Mouse (Mus musculus): ENCODE measurements around the gene Ano2. TPM values are rescaled to one million over a fixed set of nuclear protein-coding genes. Genes with fewer than 3 reads are reported as not detected.

Ano2 gene
- polyA plus RNA-seq, 2 experiments = 0.03 TPM; not detected in 1

DNA sequence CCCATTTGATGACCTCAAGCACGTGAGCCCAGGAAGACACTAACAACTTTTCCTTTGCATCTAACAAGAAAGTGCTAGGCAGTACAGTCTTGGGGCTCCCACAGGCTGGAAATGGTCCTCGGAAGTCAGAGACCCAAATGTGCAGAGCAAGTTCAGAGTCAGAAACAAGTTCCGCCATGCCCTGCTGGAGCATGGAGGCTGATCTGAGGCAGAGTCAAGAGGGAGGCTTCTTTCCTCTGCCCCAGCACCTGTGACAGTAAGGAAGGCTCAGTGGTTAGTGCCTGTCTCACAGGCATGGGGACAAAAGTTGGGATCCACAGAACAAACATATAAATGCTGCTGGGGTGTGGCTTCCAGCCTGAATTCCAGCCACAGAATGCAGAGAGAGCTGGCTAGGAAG lies 390.3 kb downstream of the Ano2 start:
- no peak for TF ChIP-seq EP300 (IDR thresholded peaks at IDR 0.05; ENCODE audit: low read depth)
- TF ChIP-seq CTCF (IDR thresholded peaks at IDR 0.05; ENCODE audit: low read depth) = no peak
- Histone ChIP-seq H3K4me1 (replicated peaks; ENCODE audit: control insufficient read depth in 2 of 2, insufficient read depth in 2 of 2, low read length in 1 of 2) (no peaks in the 10 kb centered on the region), H3K27me3 (ENCODE audit: control insufficient read depth, insufficient read depth, low read length) (no peaks in the 10 kb centered on the region), H3K36me3 (replicated peaks; ENCODE audit: control insufficient read depth, insufficient read depth, low read depth) (no peaks in the 10 kb centered on the region), H3K9ac (replicated peaks) (no peak overlapping the region), H3K9me3 (ENCODE audit: control insufficient read depth, low read length) (no peaks in the 10 kb centered on the region), H3K27ac (no peak overlapping the region), H3K4me3 (ENCODE audit: insufficient read depth in 1 of 2, low read depth in 2 of 2, low read length in 2 of 2) (no peak overlapping the region), H3K4me2 (ENCODE audit: low read depth) (no peak overlapping the region)
- 49% methylated on average over 3 of the region's 3 CpGs for WGBS (ENCODE audit: insufficient replicate concordance)
- DNase-seq (ENCODE audit: low read depth in 3 of 3, low spot score in 3 of 3) = no peak
- ATAC-seq (ENCODE audit: insufficient read depth) = no peak

DNA sequence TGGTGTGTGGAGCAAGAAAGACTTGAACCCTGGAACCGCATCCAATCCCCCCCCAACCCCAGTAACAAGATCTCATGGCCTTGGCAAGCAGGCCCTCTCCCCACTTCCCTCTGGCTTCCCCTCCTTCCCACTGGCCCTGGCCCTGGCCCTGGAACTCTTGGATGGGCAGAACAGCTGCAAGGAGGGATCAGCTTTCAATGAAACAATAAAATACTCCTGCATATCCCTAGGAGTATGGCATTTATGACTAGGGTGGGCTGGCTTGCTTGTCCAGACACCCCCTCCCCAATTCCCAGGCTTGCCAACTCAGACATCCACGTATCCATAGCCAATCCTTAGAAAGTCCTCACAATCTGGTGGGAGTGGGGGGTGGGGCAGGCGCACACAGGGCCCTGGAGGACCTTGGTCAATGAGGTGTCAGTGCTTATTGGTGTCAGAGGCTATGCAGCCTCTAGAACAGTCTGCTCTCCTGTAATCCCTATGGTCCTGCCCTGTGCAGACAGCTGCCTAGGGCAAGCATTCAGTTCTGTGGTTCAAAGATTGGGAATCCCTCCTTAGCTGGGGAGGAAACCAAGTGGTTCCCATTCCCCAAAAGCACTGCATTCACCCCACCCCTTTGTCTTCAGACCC lies 396.2 kb downstream of the Ano2 start:
- Histone ChIP-seq H3K9ac (replicated peaks) (no peak overlapping the region), H3K9me3 (ENCODE audit: control insufficient read depth, low read length) (no peaks in the 10 kb centered on the region), H3K27ac (no peak overlapping the region), H3K36me3 (replicated peaks; ENCODE audit: control insufficient read depth, insufficient read depth, low read depth) (no peaks in the 10 kb centered on the region), H3K4me3 (ENCODE audit: insufficient read depth in 1 of 2, low read depth in 2 of 2, low read length in 2 of 2) (no peak overlapping the region), H3K4me2 (ENCODE audit: low read depth) (no peak overlapping the region), H3K4me1 (replicated peaks; ENCODE audit: control insufficient read depth in 2 of 2, insufficient read depth in 2 of 2, low read length in 1 of 2) (no peaks in the 10 kb centered on the region), H3K27me3 (ENCODE audit: control insufficient read depth, insufficient read depth, low read length) (no peaks in the 10 kb centered on the region)
- WGBS (ENCODE audit: insufficient replicate concordance) = 31% methylated on average over 3 of the region's 3 CpGs
- no peak for ATAC-seq (ENCODE audit: insufficient read depth)
- TF ChIP-seq EP300 (IDR thresholded peaks at IDR 0.05; ENCODE audit: low read depth) (no peak), CTCF (IDR thresholded peaks at IDR 0.05; ENCODE audit: low read depth) (no peak)
- DNase-seq (ENCODE audit: low read depth in 3 of 3, low spot score in 3 of 3) = no peak

DNA sequence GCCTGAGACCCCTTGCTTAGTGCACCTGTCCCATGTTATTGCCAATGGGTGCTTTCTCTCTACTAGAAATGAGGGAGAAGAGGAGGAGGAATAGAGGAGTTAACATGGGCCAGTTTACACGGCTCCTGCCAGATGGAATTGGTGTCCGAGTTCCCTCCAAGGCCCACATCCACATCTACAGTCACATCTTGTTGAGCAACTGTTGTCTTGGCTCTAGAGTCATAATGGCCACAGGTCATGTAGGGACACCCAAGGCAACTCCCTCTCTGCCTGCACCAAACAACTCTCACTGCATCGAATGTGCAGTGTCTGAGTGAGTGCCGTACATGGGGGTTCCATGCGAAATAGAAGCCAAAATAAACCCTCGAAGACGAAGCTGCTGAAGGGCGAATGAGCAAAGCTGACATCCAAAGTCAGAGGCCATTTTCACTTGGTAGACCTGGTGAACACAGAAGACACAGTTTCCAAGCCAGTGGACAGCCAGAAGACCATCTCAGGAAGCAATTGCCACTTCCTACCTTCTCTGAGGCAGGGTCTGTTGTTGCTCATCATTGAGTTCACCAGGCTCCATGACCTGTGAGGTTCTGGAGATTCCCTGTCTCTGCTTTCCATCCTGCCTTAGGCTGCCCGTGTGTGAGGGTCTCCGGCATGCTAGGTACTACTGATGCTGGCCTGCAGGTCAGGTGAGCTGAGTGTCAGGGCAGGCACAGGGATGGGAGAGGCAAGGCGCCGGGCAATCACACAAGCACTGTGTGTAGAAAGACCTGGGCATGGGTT lies 398.5 kb downstream of the Ano2 start:
- Histone ChIP-seq H3K36me3 (replicated peaks; ENCODE audit: control insufficient read depth, insufficient read depth, low read depth) (no peaks in the 10 kb centered on the region), H3K27me3 (ENCODE audit: control insufficient read depth, insufficient read depth, low read length) (no peaks in the 10 kb centered on the region), H3K4me1 (replicated peaks; ENCODE audit: control insufficient read depth in 2 of 2, insufficient read depth in 2 of 2, low read length in 1 of 2) (no peaks in the 10 kb centered on the region), H3K4me3 (ENCODE audit: insufficient read depth in 1 of 2, low read depth in 2 of 2, low read length in 2 of 2) (no peak overlapping the region), H3K4me2 (ENCODE audit: low read depth) (no peak overlapping the region), H3K9me3 (ENCODE audit: control insufficient read depth, low read length) (no peaks in the 10 kb centered on the region), H3K27ac (no peak overlapping the region), H3K9ac (replicated peaks) (no peak overlapping the region)
- no peak for TF ChIP-seq CTCF (IDR thresholded peaks at IDR 0.05; ENCODE audit: low read depth)
- no peak for TF ChIP-seq EP300 (IDR thresholded peaks at IDR 0.05; ENCODE audit: low read depth)
- ATAC-seq (ENCODE audit: insufficient read depth) = no peak
- no peak for DNase-seq (ENCODE audit: low read depth in 3 of 3, low spot score in 3 of 3)
- WGBS (ENCODE audit: insufficient replicate concordance) = 71% methylated on average over 12 of the region's 12 CpGs

Other genes with a start within 250 kb of the Ano2 start
- gene Cd9, start 195.6 kb upstream of the Ano2 start, polyA plus RNA-seq (2012; rRNA removed) = 52.5 and 62.6 TPM in 2 replicates
- gene Cd9, start 195.6 kb upstream of the Ano2 start, polyA plus RNA-seq (2014; fragmentation: Nextera tagmentation; extraction: Ambion mirVana) = 96.8 and 105 TPM in 2 replicates
- gene Vwf, start 143.6 kb upstream of the Ano2 start, polyA plus RNA-seq (2012; rRNA removed) = 5.4 and 9.0 TPM in 2 replicates
- gene Vwf, start 143.6 kb upstream of the Ano2 start, polyA plus RNA-seq (2014; fragmentation: Nextera tagmentation; extraction: Ambion mirVana) = 11.1 and 14.9 TPM in 2 replicates

Data from liver, embryonic 14.5 days (tissue).